Mouse (Mus musculus) ES-E14 (cell line): ENCODE results near the gene Cldn19.

Experiments used
- CHD2 ChIP-seq: IDR thresholded peaks from 2 replicates; pipeline ENCODE4 v1.6.1; 2014; ENCODE audit warnings: mild to moderate bottlenecking, low read depth, low read length, inconsistent platforms
- HCFC1 ChIP-seq: IDR thresholded peaks from 2 replicates; pipeline ENCODE4 v1.6.1; 2012; ENCODE audit warnings: low read length, inconsistent platforms, borderline replicate concordance; ENCODE audit not compliant: insufficient read depth

- TF ChIP-seq CHD2 = no peak
- no peak for TF ChIP-seq HCFC1
Observed at GRCm38 (mm10) chr4:119259344-119260254, 4.4 kb downstream of the Cldn19 start.
